In genomic region chr10:63154226-63154625, GRCm38 (mm10) we compare ENCODE assay signal across 18 mouse cellular contexts. TPM values are rescaled to one million over a fixed set of nuclear protein-coding genes. Genes with fewer than 3 reads are reported as not detected.
"Had no signal": no experiment of that assay in that cellular context is flagged by ENCODE, and none has a peak within 500 bp of the region (broad histone marks: within the 10 kb centered on the region; RNA-seq: fewer than 3 reads in every experiment).

No protein-coding gene starts in this region.

- H3K4me1 ChIP-seq: limb, embryonic 10.5 days; limb, embryonic 13.5 days; midbrain, embryonic 12.5 days; midbrain, embryonic 15.5 days; neural tube, embryonic 12.5 days; neural tube, embryonic 15.5 days had no signal

- H3K9ac ChIP-seq: limb, embryonic 13.5 days; liver, embryonic 14.5 days; liver, postnatal 0 days; lung, embryonic 14.5 days; midbrain, embryonic 12.5 days; midbrain, embryonic 15.5 days; neural tube, embryonic 12.5 days; neural tube, embryonic 15.5 days had no signal

- H3K27ac ChIP-seq: layer of hippocampus, adult 2 months; limb, embryonic 10.5 days; limb, embryonic 13.5 days; liver, embryonic 14.5 days; macrophage; midbrain, embryonic 12.5 days; midbrain, embryonic 15.5 days; neural tube, embryonic 12.5 days; neural tube, embryonic 15.5 days; stomach, postnatal 0 days had no signal

- H3K36me3 ChIP-seq: limb, embryonic 10.5 days; limb, embryonic 13.5 days; midbrain, embryonic 12.5 days; midbrain, embryonic 15.5 days; neural tube, embryonic 12.5 days; neural tube, embryonic 15.5 days had no signal

- H3K9me3 ChIP-seq: limb, embryonic 10.5 days; limb, embryonic 13.5 days; midbrain, embryonic 12.5 days; midbrain, embryonic 15.5 days; neural tube, embryonic 12.5 days; neural tube, embryonic 15.5 days had no signal

- H3K4me2 ChIP-seq: limb, embryonic 13.5 days; lung, embryonic 14.5 days; midbrain, embryonic 12.5 days; midbrain, embryonic 15.5 days; neural tube, embryonic 12.5 days; neural tube, embryonic 15.5 days had no signal

- ATAC-seq: intestine, embryonic 16.5 days; lung, postnatal 0 days; midbrain, embryonic 15.5 days had no signal

- H3K27me3 ChIP-seq: limb, embryonic 13.5 days; midbrain, embryonic 12.5 days; midbrain, embryonic 15.5 days; neural tube, embryonic 12.5 days; neural tube, embryonic 15.5 days had no signal

- H3K4me3 ChIP-seq: layer of hippocampus, adult 2 months; limb, embryonic 10.5 days; limb, embryonic 13.5 days; midbrain, embryonic 12.5 days; midbrain, embryonic 15.5 days; neural tube, embryonic 12.5 days; neural tube, embryonic 15.5 days had no signal

RNA-seq across cellular contexts. Expression of gene Mypn, which starts 49.5 kb away (rescaled TPM):
- total RNA-seq: megakaryocyte, adult 5-6 weeks had no signal
- polyA plus RNA-seq: intestine, embryonic 16.5 days; kidney, embryonic 14.5 days; macrophage; stomach, embryonic 14.5 days had no signal

RNA-seq across cellular contexts. Expression of gene Atoh7, which starts 54.8 kb away (rescaled TPM):
- total RNA-seq: megakaryocyte, adult 5-6 weeks had no signal
- polyA plus RNA-seq: intestine, embryonic 16.5 days; kidney, embryonic 14.5 days; large intestine, adult 2 months; lung, postnatal 0 days; macrophage; stomach, embryonic 14.5 days; stomach, postnatal 0 days had no signal
